Mouse (Mus musculus) heart, postnatal 0 days (tissue): Measurements from ENCODE around the gene Idh3b.

Experiments used
- CTCF ChIP-seq: IDR thresholded peaks from 2 replicates; pipeline ENCODE4 v1.5.1; 2016; ENCODE audit warnings: antibody characterized with exemption, control low read depth, low read depth
- EP300 ChIP-seq: IDR thresholded peaks from 2 replicates; pipeline ENCODE4 v1.6.1; 2016; ENCODE audit warnings: antibody characterized with exemption, low read depth

GRCm38 (mm10) chr2:130274149-130274861 is 10.0 kb downstream of the Idh3b start, which contains the start of gene Nop56:
- TF ChIP-seq CTCF (no peak), EP300 (peak; percentile 88)
